Mouse (Mus musculus): ENCODE results near the gene Tpst2. TPM values are rescaled to one million over a fixed set of nuclear protein-coding genes. Genes with fewer than 3 reads are reported as not detected.
"Not testable (repeated sequence)": the region's sequence is repeated elsewhere in the genome, so short reads cannot be mapped to it uniquely, and the experiment has no call there.

Tpst2 gene
- polyA plus RNA-seq, 1 experiment from 2014 or later, result 52.0 TPM

- no peaks in the 10 kb centered on the region for H3K9me3 ChIP-seq (replicated peaks)
Measured at GRCm38 (mm10) chr5:112299399-112299798, 22.9 kb downstream of the Tpst2 start.

GRCm38 (mm10) chr5:112300112-112300511, 23.6 kb downstream of the Tpst2 start:
- Histone ChIP-seq H3K9me3 (replicated peaks) (no peaks in the 10 kb centered on the region), H3K4me1 (peaks cover 10% of the 10 kb centered on the region; the same call in 1 of the 2 replicates), H3K4me3 (replicated peaks) (no peak overlapping the region), H3K36me3 (0 out of 2 replicates have a peak, but pooled peaks cover 9% of the 10 kb centered on the region), H3K9ac (no peak overlapping the region), H3K4me2 (replicated peaks) (no peak overlapping the region), H3K27ac (replicated peaks) (no peak overlapping the region), H3K27me3 (no peaks in the 10 kb centered on the region)
- ATAC-seq (ENCODE audit: insufficient number of reproducible peaks, low FRiP score, low TSS enrichment, low read depth), result no peak
- WGBS, result 84% methylated on average over 2 of the region's 2 CpGs

More at GRCm38 (mm10) chr5:112299399-112299798, 22.9 kb downstream of the Tpst2 start:
- Histone ChIP-seq H3K4me3 (replicated peaks) (no peak overlapping the region), H3K4me1 (peaks cover 17% of the 10 kb centered on the region), H3K27ac (replicated peaks) (no peak overlapping the region; the same call in 1 of the 2 replicates), H3K4me2 (replicated peaks) (no peak overlapping the region), H3K27me3 (no peaks in the 10 kb centered on the region), H3K36me3 (0 out of 2 replicates have a peak, but pooled peaks cover 5% of the 10 kb centered on the region), H3K9ac (no peak overlapping the region)
- 84% methylated on average over 4 of the region's 4 CpGs for WGBS
- no peak for ATAC-seq (ENCODE audit: insufficient number of reproducible peaks, low FRiP score, low TSS enrichment, low read depth)

- ATAC-seq (ENCODE audit: insufficient number of reproducible peaks, low FRiP score, low TSS enrichment, low read depth), result no peak
- WGBS, result 87% methylated on average over 6 of the region's 6 CpGs
- Histone ChIP-seq H3K4me3 (replicated peaks) (no peak overlapping the region), H3K4me1 (peaks cover 3% of the 10 kb centered on the region; the same call in 1 of the 2 replicates), H3K27ac (replicated peaks) (no peak overlapping the region), H3K9me3 (replicated peaks) (no peaks in the 10 kb centered on the region), H3K9ac (no peak overlapping the region), H3K36me3 (peaks cover 9% of the 10 kb centered on the region; the same call in 1 of the 2 replicates), H3K27me3 (no peaks in the 10 kb centered on the region), H3K4me2 (replicated peaks) (no peak overlapping the region)
Measured at GRCm38 (mm10) chr5:112300721-112301308, 24.3 kb downstream of the Tpst2 start.

GRCm38 (mm10) chr5:112301694-112302093, 25.2 kb downstream of the Tpst2 start:
- H3K4me1 ChIP-seq, result 0 out of 2 replicates have a peak, but pooled peaks cover 3% of the 10 kb centered on the region
- H3K27me3 ChIP-seq, result no peaks in the 10 kb centered on the region
- H3K9me3 ChIP-seq (replicated peaks), result no peaks in the 10 kb centered on the region
- H3K4me3 ChIP-seq (replicated peaks), result no peak overlapping the region
- H3K27ac ChIP-seq (replicated peaks), result no peak overlapping the region
- peaks cover 9% of the 10 kb centered on the region; the same call in 1 of the 2 replicates for H3K36me3 ChIP-seq
- H3K9ac ChIP-seq, result no peak overlapping the region
- 72% methylated on average over 4 of the region's 4 CpGs for WGBS
- H3K4me2 ChIP-seq (replicated peaks), result no peak overlapping the region
- no peak for ATAC-seq (ENCODE audit: insufficient number of reproducible peaks, low FRiP score, low TSS enrichment, low read depth)

- Histone ChIP-seq H3K4me3 (replicated peaks) (no peak overlapping the region), H3K36me3 (peaks cover 12% of the 10 kb centered on the region), H3K27ac (replicated peaks) (no peak overlapping the region), H3K9me3 (replicated peaks) (no peaks in the 10 kb centered on the region), H3K27me3 (no peaks in the 10 kb centered on the region), H3K9ac (no peak overlapping the region), H3K4me2 (replicated peaks) (no peak overlapping the region), H3K4me1 (0 out of 2 replicates have a peak, but pooled peaks cover 3% of the 10 kb centered on the region)
- 92% methylated on average over 5 of the region's 5 CpGs for WGBS
- ATAC-seq (ENCODE audit: insufficient number of reproducible peaks, low FRiP score, low TSS enrichment, low read depth), result no peak
Measured at GRCm38 (mm10) chr5:112302310-112302709, 25.8 kb downstream of the Tpst2 start.

- no peak overlapping the region for H3K9ac ChIP-seq
- no peaks in the 10 kb centered on the region for H3K9me3 ChIP-seq (replicated peaks)
- no peak overlapping the region for H3K27ac ChIP-seq (replicated peaks)
- 0 out of 2 replicates have a peak, but pooled peaks cover 3% of the 10 kb centered on the region for H3K4me1 ChIP-seq
- 62% methylated on average over 5 of the region's 5 CpGs for WGBS
- H3K36me3 ChIP-seq, result peaks cover 45% of the 10 kb centered on the region
- no peak overlapping the region for H3K4me3 ChIP-seq (replicated peaks)
- ATAC-seq (ENCODE audit: insufficient number of reproducible peaks, low FRiP score, low TSS enrichment, low read depth), result no peak
- no peak overlapping the region for H3K4me2 ChIP-seq (replicated peaks)
- H3K27me3 ChIP-seq, result no peaks in the 10 kb centered on the region
Measured at GRCm38 (mm10) chr5:112305842-112306241, 29.4 kb downstream of the Tpst2 start.

GRCm38 (mm10) chr5:112313222-112313885, 36.9 kb downstream of the Tpst2 start:
- WGBS, result 80% methylated on average over 11 of the region's 11 CpGs

GRCm38 (mm10) chr5:112316468-112316867, 40.0 kb downstream of the Tpst2 start:
- no peaks in the 10 kb centered on the region for H3K9me3 ChIP-seq (replicated peaks)
- no peak overlapping the region for H3K9ac ChIP-seq
- no peak overlapping the region for H3K4me3 ChIP-seq (replicated peaks)
- H3K27me3 ChIP-seq, result no peaks in the 10 kb centered on the region
- 71% methylated on average over 5 of the region's 5 CpGs for WGBS
- no peak overlapping the region for H3K4me2 ChIP-seq (replicated peaks)
- H3K27ac ChIP-seq (replicated peaks), result no peak overlapping the region
- H3K4me1 ChIP-seq, result no peaks in the 10 kb centered on the region
- peaks cover 36% of the 10 kb centered on the region for H3K36me3 ChIP-seq
- no peak for ATAC-seq (ENCODE audit: insufficient number of reproducible peaks, low FRiP score, low TSS enrichment, low read depth)

More at GRCm38 (mm10) chr5:112313222-112313885, 36.9 kb downstream of the Tpst2 start:
- H3K4me3 ChIP-seq (replicated peaks), result no peak overlapping the region
- no peak overlapping the region for H3K9ac ChIP-seq
- no peaks in the 10 kb centered on the region for H3K27me3 ChIP-seq
- no peaks in the 10 kb centered on the region for H3K9me3 ChIP-seq (replicated peaks)
- H3K4me2 ChIP-seq (replicated peaks), result no peak overlapping the region
- H3K4me1 ChIP-seq, result no peaks in the 10 kb centered on the region
- H3K36me3 ChIP-seq, result peaks cover 65% of the 10 kb centered on the region
- no peak overlapping the region for H3K27ac ChIP-seq (replicated peaks)
- ATAC-seq (ENCODE audit: insufficient number of reproducible peaks, low FRiP score, low TSS enrichment, low read depth), result no peak

- WGBS, result 61% methylated on average over 5 of the region's 5 CpGs
- Histone ChIP-seq H3K9ac (no peak overlapping the region), H3K4me3 (replicated peaks) (no peak overlapping the region), H3K9me3 (replicated peaks) (no peaks in the 10 kb centered on the region), H3K4me2 (replicated peaks) (no peak overlapping the region), H3K27me3 (no peaks in the 10 kb centered on the region), H3K27ac (replicated peaks) (no peak overlapping the region), H3K36me3 (peaks cover 35% of the 10 kb centered on the region), H3K4me1 (no peaks in the 10 kb centered on the region)
- no peak for ATAC-seq (ENCODE audit: insufficient number of reproducible peaks, low FRiP score, low TSS enrichment, low read depth)
Measured at GRCm38 (mm10) chr5:112317328-112317727, 40.8 kb downstream of the Tpst2 start.

GRCm38 (mm10) chr5:112319343-112319742, 42.9 kb downstream of the Tpst2 start:
- 0 out of 2 replicates have a peak, but pooled peaks cover 17% of the 10 kb centered on the region for H3K36me3 ChIP-seq
- H3K27me3 ChIP-seq; H3K4me1 ChIP-seq; ATAC-seq (ENCODE audit: insufficient number of reproducible peaks, low FRiP score, low TSS enrichment, low read depth); H3K9ac ChIP-seq; H3K9me3 ChIP-seq (replicated peaks); H3K4me3 ChIP-seq (replicated peaks); H3K27ac ChIP-seq (replicated peaks); H3K4me2 ChIP-seq (replicated peaks): not testable (repeated sequence)
- WGBS, result 57% methylated on average over 2 of the region's 2 CpGs

GRCm38 (mm10) chr5:112320379-112320778, 43.9 kb downstream of the Tpst2 start:
- 0 out of 2 replicates have a peak, but pooled peaks cover 14% of the 10 kb centered on the region for H3K36me3 ChIP-seq
- H3K9me3 ChIP-seq (replicated peaks), result no peaks in the 10 kb centered on the region
- no peak overlapping the region for H3K4me2 ChIP-seq (replicated peaks)
- 68% methylated on average over 5 of the region's 5 CpGs for WGBS
- H3K27ac ChIP-seq (replicated peaks), result no peak overlapping the region
- no peak for ATAC-seq (ENCODE audit: insufficient number of reproducible peaks, low FRiP score, low TSS enrichment, low read depth)
- H3K4me1 ChIP-seq, result peaks cover 11% of the 10 kb centered on the region; the same call in 1 of the 2 replicates
- H3K4me3 ChIP-seq (replicated peaks), result no peak overlapping the region
- H3K27me3 ChIP-seq, result no peaks in the 10 kb centered on the region
- no peak overlapping the region for H3K9ac ChIP-seq

All from embryonic facial prominence, embryonic 15.5 days (tissue).